Mouse (Mus musculus) kidney, adult 2 months (tissue): ENCODE measurements around the gene Grin2c.

ENCODE experiments used
- CTCF ChIP-seq: fragments of 200-500 bp; conservative IDR thresholded peaks from 2 replicates; pipeline ENCODE4 v1.5.1; 2011; ENCODE audit warnings: low read depth, mild to moderate bottlenecking, control low read depth, low read length, moderate library complexity, mixed read lengths; ENCODE audit not compliant: insufficient read depth, insufficient read length
- POLR2A ChIP-seq: fragments of 200-500 bp; IDR thresholded peaks from one replicate; pipeline ENCODE4 v1.6.1; 2011; ENCODE audit warnings: low read depth, low read length, control low read depth

- no peak for TF ChIP-seq POLR2A
- TF ChIP-seq CTCF = no peak
Measured at GRCm38 (mm10) chr11:115274178-115274577, 7.1 kb upstream of the Grin2c start.
